Mouse (Mus musculus) midbrain, embryonic 13.5 days (tissue): ENCODE measurements around the gene Vcam1. TPM values are rescaled to one million over a fixed set of nuclear protein-coding genes. Genes with fewer than 3 reads are reported as not detected.

ENCODE experiments used
- ATAC-seq: fragments of 200-750 bp; cut with Nextera tagmentation; 2 replicates; pipeline ENCODE4 v1.8.0; 2017; ENCODE audit warnings: mild to moderate bottlenecking, moderate TSS enrichment, moderate library complexity
- H3K27ac ChIP-seq: fragments of 300-500 bp; sonication (generic); 2 replicates; pipeline ENCODE4 v1.5.1; 2015; ENCODE audit warnings: inconsistent platforms, mild to moderate bottlenecking, moderate library complexity
- H3K27me3 ChIP-seq: fragments of 300-500 bp; sonication (generic); 2 replicates; pipeline ENCODE4 v1.6.1; 2015; ENCODE audit warnings: mild to moderate bottlenecking, inconsistent platforms
- H3K36me3 ChIP-seq: fragments of 300-500 bp; sonication (generic); 2 replicates; pipeline ENCODE4 v1.6.1; 2015; ENCODE audit warnings: mild to moderate bottlenecking, inconsistent platforms
- H3K4me1 ChIP-seq: fragments of 300-500 bp; sonication (generic); replicated peaks from 2 replicates; pipeline ENCODE4 v1.6.1; 2015; ENCODE audit warnings: inconsistent platforms
- H3K4me2 ChIP-seq: fragments of 300-500 bp; sonication (generic); replicated peaks from 2 replicates; pipeline ENCODE4 v1.6.1; 2015; ENCODE audit warnings: moderate library complexity, mild to moderate bottlenecking, inconsistent platforms
- H3K4me3 ChIP-seq: fragments of 300-500 bp; sonication (generic); replicated peaks from 2 replicates; pipeline ENCODE4 v1.5.1; 2015; ENCODE audit warnings: mild to moderate bottlenecking, inconsistent platforms
- H3K9ac ChIP-seq: fragments of 300-500 bp; sonication (generic); replicated peaks from 2 replicates; pipeline ENCODE4 v1.6.1; 2015; ENCODE audit warnings: mild to moderate bottlenecking, inconsistent platforms
- H3K9me3 ChIP-seq: fragments of 300-500 bp; sonication (generic); 2 replicates; pipeline ENCODE4 v1.6.1; 2016; ENCODE audit warnings: mild to moderate bottlenecking, inconsistent platforms
- WGBS: fragments of 180-500 bp; shearing (Covaris S2); methylation state at CpG from one replicate; pipeline ENCODE4 v1.1.7; 2015; 5-methylcytosine and 5-hydroxymethylcytosine counted together
- polyA plus RNA-seq: library from polyadenylated mRNA; unstranded; fragments of >200 nt; fragmentation: Nextera tagmentation; extraction: Ambion mirVana; gene quantifications from 2 replicates; pipeline ENCODE4 v1.2.1, GENCODE M21; 2015

Gene Vcam1
- polyA plus RNA-seq, 1 experiment from 2014 or later: 38.5 TPM

GRCm38 (mm10) chr3:116078490-116078889 lies 51.0 kb downstream of the Vcam1 start:
- Histone ChIP-seq H3K9ac (no peak overlapping the region), H3K27me3 (no peaks in the 10 kb centered on the region), H3K4me1 (no peaks in the 10 kb centered on the region), H3K9me3 (no peaks in the 10 kb centered on the region), H3K4me2 (no peak overlapping the region), H3K36me3 (no peaks in the 10 kb centered on the region), H3K27ac (no peak overlapping the region), H3K4me3 (no peak overlapping the region)
- WGBS: 79% methylated on average over 4 of the region's 4 CpGs
- no peak for ATAC-seq

DNA sequence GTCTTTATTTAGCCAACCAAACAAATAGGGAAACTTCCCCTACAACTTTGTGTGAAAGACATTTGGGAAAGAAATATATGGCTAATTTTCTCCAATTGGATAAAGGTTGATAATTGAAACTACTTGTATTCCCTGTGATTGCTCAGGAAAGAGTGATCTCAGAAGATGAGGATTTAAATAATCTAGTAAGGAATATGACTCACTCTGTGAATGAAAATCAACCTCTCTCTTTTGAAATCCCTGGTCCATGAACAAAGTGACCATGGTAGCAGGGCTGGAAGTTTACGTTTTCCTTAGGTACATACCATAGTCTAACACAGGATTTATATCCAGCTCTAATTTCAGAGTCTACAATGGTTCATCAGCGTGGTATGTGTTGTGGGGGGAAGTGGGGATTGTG lies 52.7 kb downstream of the Vcam1 start:
- Histone ChIP-seq H3K4me1 (no peaks in the 10 kb centered on the region), H3K4me3 (no peak overlapping the region), H3K27ac (no peak overlapping the region), H3K36me3 (no peaks in the 10 kb centered on the region), H3K9ac (no peak overlapping the region), H3K27me3 (no peaks in the 10 kb centered on the region), H3K9me3 (no peaks in the 10 kb centered on the region), H3K4me2 (no peak overlapping the region)
- no peak for ATAC-seq
- 86% methylated on average over 2 of the region's 2 CpGs for WGBS

GRCm38 (mm10) chr3:116072584-116072983 lies 56.9 kb downstream of the Vcam1 start:
- Histone ChIP-seq H3K36me3 (no peaks in the 10 kb centered on the region), H3K4me2 (no peak overlapping the region), H3K9ac (no peak overlapping the region), H3K4me3 (no peak overlapping the region), H3K4me1 (no peaks in the 10 kb centered on the region), H3K9me3 (no peaks in the 10 kb centered on the region), H3K27me3 (no peaks in the 10 kb centered on the region), H3K27ac (no peak overlapping the region)
- WGBS: 77% methylated on average over 2 of the region's 2 CpGs
- no peak for ATAC-seq

- H3K9me3 ChIP-seq: no peaks in the 10 kb centered on the region
- H3K4me1 ChIP-seq: no peaks in the 10 kb centered on the region
- H3K36me3 ChIP-seq: no peaks in the 10 kb centered on the region
- H3K27ac ChIP-seq: no peak overlapping the region
- no peak overlapping the region for H3K9ac ChIP-seq
- no peak overlapping the region for H3K4me3 ChIP-seq
- no peak overlapping the region for H3K4me2 ChIP-seq
- 91% methylated on average over 2 of the region's 2 CpGs for WGBS
- H3K27me3 ChIP-seq: no peaks in the 10 kb centered on the region
- ATAC-seq: no peak
Measured at GRCm38 (mm10) chr3:116062141-116062540, 67.3 kb downstream of the Vcam1 start.

- no peak for ATAC-seq
- WGBS: 53% methylated on average over 5 of the region's 5 CpGs
- no peak overlapping the region for H3K27ac ChIP-seq
Measured at GRCm38 (mm10) chr3:116060320-116060719, 69.2 kb downstream of the Vcam1 start.

More at GRCm38 (mm10) chr3:116060320-116060719, 69.2 kb downstream of the Vcam1 start:
- Histone ChIP-seq H3K9me3 (no peaks in the 10 kb centered on the region), H3K36me3 (no peaks in the 10 kb centered on the region), H3K9ac (no peak overlapping the region), H3K27me3 (no peaks in the 10 kb centered on the region), H3K4me1 (no peaks in the 10 kb centered on the region), H3K4me2 (no peak overlapping the region), H3K4me3 (no peak overlapping the region)

Other genes starting within 250 kb of the Vcam1 start
- 26.2 and 28.5 TPM in 2 replicates for gene Dph5, start 241.9 kb downstream of the Vcam1 start, polyA plus RNA-seq
- 17.0 and 17.6 TPM in 2 replicates for gene Slc30a7, start 122.3 kb downstream of the Vcam1 start, polyA plus RNA-seq
- 22.8 and 23.9 TPM in 2 replicates for gene Extl2, start 122.2 kb downstream of the Vcam1 start, polyA plus RNA-seq
- gene Gpr88, start 123.8 kb upstream of the Vcam1 start, polyA plus RNA-seq: 1.5 and 1.7 TPM in 2 replicates